Mouse (Mus musculus) intestine, embryonic 14.5 days (tissue): ENCODE results near the gene Rps3a1. TPM values are rescaled to one million over a fixed set of nuclear protein-coding genes. Genes with fewer than 3 reads are reported as not detected.
A peak's percentile ranks its signal among the peaks of the same experiment; 100 is the strongest.

ENCODE experiments used
- ATAC-seq: fragments of 200-750 bp; cut with Nextera tagmentation; replicated peaks from 2 replicates; pipeline ENCODE4 v1.8.0; 2017; ENCODE audit warnings: low read depth, moderate number of reproducible peaks, moderate TSS enrichment, moderate library complexity; ENCODE audit not compliant: low FRiP score, low TSS enrichment
- DNase-seq: peaks from one replicate; pipeline ENCODE4 v3.0.0-alpha.2; 2018; ENCODE audit warnings: low spot score
- H3K27ac ChIP-seq: fragments of 300-500 bp; sonication (generic); 2 replicates; pipeline ENCODE4 v1.5.1; 2014; ENCODE audit warnings: low read depth, mild to moderate bottlenecking, control low read depth
- H3K27me3 ChIP-seq: fragments of 300-500 bp; sonication (generic); replicated peaks from 2 replicates; pipeline ENCODE4 v1.6.1; 2014; ENCODE audit warnings: low read length, control low read depth; ENCODE audit not compliant: control insufficient read depth, insufficient read depth
- H3K36me3 ChIP-seq: fragments of 300-500 bp; sonication (generic); 2 replicates; pipeline ENCODE4 v1.6.1; 2014; ENCODE audit warnings: low read length, control low read depth; ENCODE audit not compliant: control insufficient read depth, insufficient read depth
- H3K4me1 ChIP-seq: fragments of 300-500 bp; sonication (generic); replicated peaks from 2 replicates; pipeline ENCODE4 v1.6.1; 2014; ENCODE audit warnings: low read length, control low read depth, mixed read lengths; ENCODE audit not compliant: control insufficient read depth, insufficient read depth
- H3K4me2 ChIP-seq: fragments of 300-500 bp; sonication (generic); 2 replicates; pipeline ENCODE4 v1.6.1; 2014; ENCODE audit warnings: low read length
- H3K4me3 ChIP-seq: fragments of 300-500 bp; sonication (generic); 2 replicates; pipeline ENCODE4 v1.5.1; 2014; ENCODE audit warnings: low read depth, low read length, control low read depth, mixed read lengths
- H3K9ac ChIP-seq: fragments of 300-500 bp; sonication (generic); 2 replicates; pipeline ENCODE4 v1.6.1; 2014; ENCODE audit warnings: mild to moderate bottlenecking, low read length
- H3K9me3 ChIP-seq: fragments of 300-500 bp; sonication (generic); 2 replicates; pipeline ENCODE4 v1.6.1; 2016; ENCODE audit warnings: low read length, control low read depth; ENCODE audit not compliant: control insufficient read depth
- WGBS: fragments of 180-500 bp; shearing (Covaris S2); extraction: QIAGEN DNeasy Blood & Tissue Kit; methylation state at CpG from one replicate; pipeline ENCODE4 v1.1.7; 2014; 5-methylcytosine and 5-hydroxymethylcytosine counted together
- polyA plus RNA-seq: library from polyadenylated mRNA; unstranded; fragments of >200 nt; fragmentation: Nextera tagmentation; extraction: Ambion mirVana; gene quantifications from 2 replicates; pipeline ENCODE4 v1.2.1, GENCODE M21; 2014

Gene Rps3a1
- polyA plus RNA-seq, 1 experiment from 2014 or later: 1,532 TPM

- Histone ChIP-seq H3K36me3 (peaks cover 22% of the 10 kb centered on the region), H3K27ac (no peak overlapping the region), H3K4me2 (no peak overlapping the region), H3K27me3 (no peaks in the 10 kb centered on the region), H3K9ac (no peak overlapping the region), H3K4me3 (no peak overlapping the region), H3K9me3 (no peaks in the 10 kb centered on the region), H3K4me1 (no peaks in the 10 kb centered on the region; the same call in 1 of the 2 replicates)
- DNase-seq: no peak
- no peak for ATAC-seq
- WGBS: 80% methylated on average over 5 of the region's 5 CpGs
Observed at GRCm38 (mm10) chr3:86093907-86094306, 48.6 kb downstream of the Rps3a1 start.

- Histone ChIP-seq H3K36me3 (peaks cover 23% of the 10 kb centered on the region), H3K4me3 (no peak overlapping the region), H3K9ac (no peak overlapping the region), H3K4me1 (no peaks in the 10 kb centered on the region; the same call in 1 of the 2 replicates), H3K27ac (0 out of 2 replicates have a peak overlapping the region, but pooled peaks have one; percentile 7), H3K4me2 (no peak overlapping the region), H3K27me3 (no peaks in the 10 kb centered on the region), H3K9me3 (no peaks in the 10 kb centered on the region)
- DNase-seq (no peak), ATAC-seq (no peak)
- 46% methylated on average over 6 of the region's 6 CpGs for WGBS
Observed at GRCm38 (mm10) chr3:86093213-86093845, 49.2 kb downstream of the Rps3a1 start.

Other genes starting within 250 kb of the Rps3a1 start
- 47.3 and 55.4 TPM in 2 replicates for gene Sh3d19, start 171.6 kb downstream of the Rps3a1 start, polyA plus RNA-seq
- gene Prss48, start 140.2 kb downstream of the Rps3a1 start, polyA plus RNA-seq: 0.44 and 0.58 TPM in 2 replicates
- gene Lrba, start 82.0 kb upstream of the Rps3a1 start, polyA plus RNA-seq: 13.8 and 14.1 TPM in 2 replicates